Mouse (Mus musculus) common myeloid progenitor, adult 5-6 weeks (primary cell): ENCODE data around the gene H2-DMa. TPM values are rescaled to one million over a fixed set of nuclear protein-coding genes. Genes with fewer than 3 reads are reported as not detected.

Experiments
- ATAC-seq: replicated peaks from 2 replicates; pipeline ENCODE4 v1.8.0; 2016; ENCODE audit warnings: low read depth, mild to moderate bottlenecking, moderate TSS enrichment, inconsistent platforms; ENCODE audit not compliant: poor library complexity, severe bottlenecking
- total RNA-seq: library from RNA; stranded (forward); fragments of 200-1000, 187-1606 nt; gene quantifications from 2 replicates; pipeline ENCODE4 v1.2.3, GENCODE M21; 2017

Gene H2-DMa
- total RNA-seq, 1 experiment from 2014 or later: 104 TPM

DNA sequence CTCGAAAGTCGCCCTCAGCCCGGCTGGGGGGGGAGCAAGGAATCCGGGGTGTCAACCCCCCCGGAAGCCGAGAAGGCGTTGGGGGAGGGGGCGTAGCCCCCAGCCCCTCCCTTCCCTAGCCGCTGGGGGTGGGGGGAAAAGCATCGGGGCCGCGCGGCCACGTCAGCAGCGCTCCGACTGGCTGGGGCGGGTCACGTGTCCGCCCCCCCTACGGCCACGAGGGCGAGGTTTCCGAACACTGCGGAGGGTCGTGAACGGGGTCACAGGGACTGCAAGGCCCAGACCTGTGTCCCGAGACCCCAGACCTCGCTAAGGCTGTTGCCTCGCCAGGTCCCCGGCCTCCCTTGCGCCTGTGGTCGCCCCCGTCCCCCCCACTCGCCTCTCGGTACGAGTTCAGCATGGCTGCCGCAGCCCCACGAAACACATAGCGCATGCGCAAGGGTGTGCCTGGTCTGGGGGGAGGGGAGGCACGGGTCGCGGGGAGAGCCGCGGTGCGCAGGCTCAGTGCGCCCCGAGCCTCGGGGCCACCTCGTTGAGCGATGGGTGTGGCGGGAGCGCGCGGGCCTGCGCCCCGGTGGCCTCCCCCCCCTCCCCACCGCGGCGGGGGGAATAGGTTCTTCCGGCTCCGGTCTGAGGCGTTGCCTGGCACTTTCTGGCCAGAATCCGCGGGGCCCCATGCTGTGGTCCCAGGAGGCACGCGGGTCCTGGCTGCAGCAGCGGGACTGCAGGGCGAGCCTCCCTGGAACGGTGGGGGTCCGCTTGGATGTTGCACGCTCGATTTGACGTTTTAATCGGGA lies 3.0 kb downstream of the H2-DMa start, which contains the start of gene Brd2:
TSS of gene Brd2 (minus strand) at position 447 of the 797 bp plus-strand sequence.
- ATAC-seq: peak; percentile 19

DNA sequence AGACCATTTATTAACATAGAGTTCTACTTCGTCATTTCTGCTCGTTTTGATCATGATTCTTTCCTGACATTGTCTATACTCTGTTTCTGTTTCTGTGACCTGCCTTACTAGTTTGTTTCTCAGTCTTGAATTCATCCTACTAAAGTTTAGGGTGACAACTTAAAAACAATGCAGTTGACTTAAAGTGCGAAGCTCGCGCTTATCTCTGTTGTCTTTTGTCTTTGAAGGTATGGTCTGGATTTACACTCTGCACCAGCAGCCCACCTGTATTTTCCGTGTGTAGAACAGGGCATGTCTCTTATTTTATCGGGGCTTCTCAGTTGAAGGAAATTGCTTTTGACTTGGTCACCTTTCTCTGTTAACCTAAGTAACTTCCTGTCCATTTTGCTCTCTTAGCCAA lies 3.8 kb downstream of the H2-DMa start:
- no peak for ATAC-seq

DNA sequence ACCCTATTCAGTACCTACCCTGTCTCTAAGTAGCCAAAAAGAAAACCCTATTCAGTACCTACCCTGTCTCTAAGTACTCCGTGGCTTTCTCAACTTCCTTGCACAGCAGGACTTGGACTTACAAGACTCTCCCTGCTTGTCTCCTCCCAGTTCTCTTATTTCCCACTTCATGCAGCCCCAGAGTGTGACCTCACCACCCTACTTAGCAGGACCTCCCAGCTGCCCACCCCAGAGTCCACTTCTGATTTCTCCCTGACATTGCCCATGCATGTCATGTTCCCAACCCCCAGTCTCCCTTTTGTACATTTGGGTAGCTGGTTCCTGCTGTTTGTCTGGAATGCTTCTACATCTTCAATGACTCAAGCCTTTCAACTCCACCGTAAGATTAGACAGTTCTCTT lies 4.2 kb downstream of the H2-DMa start:
- ATAC-seq: no peak

DNA sequence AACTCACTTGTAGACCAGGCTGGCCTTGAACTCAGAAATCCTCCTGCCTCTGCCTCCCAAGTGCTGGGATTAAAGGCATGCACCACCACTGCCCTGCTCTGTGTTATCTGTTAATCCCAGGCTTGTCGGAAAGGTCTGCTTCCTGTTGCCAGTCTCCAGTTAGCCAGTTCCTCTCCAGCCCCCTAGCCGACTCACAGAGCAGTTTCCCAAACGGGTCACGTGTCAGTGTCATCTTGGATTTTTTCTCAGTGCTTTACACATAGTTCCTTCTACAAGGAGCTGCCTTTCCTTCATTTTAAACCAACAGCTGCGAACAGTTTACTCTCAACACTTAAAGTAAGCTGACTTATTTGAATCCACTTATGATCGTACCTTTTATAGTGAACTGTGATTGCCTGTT lies 5.3 kb downstream of the H2-DMa start:
- ATAC-seq: peak; percentile 34

DNA sequence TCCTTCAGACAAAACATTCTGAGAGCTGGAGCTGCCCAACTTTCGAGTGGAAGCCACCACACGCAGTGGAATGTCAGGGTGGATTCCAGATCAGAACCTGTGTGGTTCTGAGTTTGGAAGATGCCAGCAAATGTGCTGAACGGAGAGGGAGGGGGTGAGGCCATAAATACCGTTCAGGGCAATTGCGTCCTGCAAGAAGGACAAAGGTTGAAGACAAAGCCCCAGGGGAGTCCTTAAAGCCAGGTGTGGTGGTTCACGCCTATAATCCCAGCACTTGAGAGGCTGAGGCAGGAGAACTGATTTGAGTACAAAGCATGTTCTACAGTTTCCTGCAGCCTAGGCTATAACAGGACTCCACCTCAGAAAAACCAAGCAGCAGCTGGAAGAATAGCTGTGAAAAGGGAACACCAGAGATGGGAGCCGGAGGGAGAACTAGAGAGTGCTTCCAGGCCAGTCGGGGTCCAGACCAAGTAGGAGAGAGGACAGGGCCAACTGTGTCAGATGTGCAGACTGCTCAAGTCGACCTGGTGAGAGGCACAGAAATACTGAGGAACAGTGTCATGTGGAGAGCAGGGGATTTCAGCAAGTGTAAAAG lies 7.6 kb downstream of the H2-DMa start:
- no peak for ATAC-seq

DNA sequence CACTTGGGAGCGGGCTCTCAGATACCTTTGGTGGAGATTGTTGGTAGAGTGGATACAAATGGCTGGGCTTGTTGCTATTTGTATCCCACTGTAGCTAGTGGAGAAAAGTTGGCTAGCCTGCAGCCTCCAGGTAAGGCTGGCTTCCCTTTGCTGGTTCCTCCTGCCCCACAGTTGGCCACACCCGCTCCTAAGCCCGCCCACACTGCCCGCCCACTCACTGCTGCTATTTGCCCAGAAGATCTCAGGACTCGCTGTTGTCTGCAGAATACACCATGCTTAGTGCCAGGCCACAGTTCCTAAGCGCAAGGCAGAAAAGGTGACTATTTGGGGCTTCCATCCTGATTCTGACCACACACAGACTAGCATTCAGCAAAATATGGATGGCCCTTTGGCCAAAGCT lies 8.1 kb downstream of the H2-DMa start:
- peak; percentile 60 for ATAC-seq

DNA sequence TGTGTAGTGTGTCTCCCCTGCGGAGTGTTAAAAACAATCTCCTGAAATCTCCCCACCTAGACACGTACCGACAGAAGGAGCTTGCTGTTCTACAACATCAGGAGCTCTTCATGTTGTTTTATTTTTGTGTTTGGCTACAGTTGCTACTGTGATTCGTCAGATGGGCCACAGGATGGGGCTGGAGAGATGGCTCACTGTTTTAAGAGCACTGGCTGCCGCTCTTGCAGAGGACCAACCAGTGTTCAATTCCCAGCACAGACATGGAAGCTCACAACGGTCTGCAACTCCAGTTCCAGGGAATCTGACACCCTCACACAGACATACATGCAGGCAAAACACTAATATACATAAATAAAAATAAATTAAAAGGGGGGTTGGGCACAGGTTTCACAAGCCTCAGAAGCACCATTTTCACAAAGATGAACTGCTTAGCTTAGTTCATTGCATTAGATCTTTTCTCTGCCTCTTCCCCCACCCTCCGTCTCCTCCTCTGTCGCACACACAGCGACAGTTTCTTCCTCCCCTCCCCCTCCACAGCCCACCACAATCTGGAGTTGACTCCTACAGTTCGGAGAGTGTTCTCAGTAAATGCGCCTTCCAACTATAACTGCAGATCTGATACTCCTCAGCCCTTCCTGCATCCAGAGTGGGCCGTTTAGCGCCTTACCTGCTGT lies 9.1 kb downstream of the H2-DMa start:
- ATAC-seq: no peak

DNA sequence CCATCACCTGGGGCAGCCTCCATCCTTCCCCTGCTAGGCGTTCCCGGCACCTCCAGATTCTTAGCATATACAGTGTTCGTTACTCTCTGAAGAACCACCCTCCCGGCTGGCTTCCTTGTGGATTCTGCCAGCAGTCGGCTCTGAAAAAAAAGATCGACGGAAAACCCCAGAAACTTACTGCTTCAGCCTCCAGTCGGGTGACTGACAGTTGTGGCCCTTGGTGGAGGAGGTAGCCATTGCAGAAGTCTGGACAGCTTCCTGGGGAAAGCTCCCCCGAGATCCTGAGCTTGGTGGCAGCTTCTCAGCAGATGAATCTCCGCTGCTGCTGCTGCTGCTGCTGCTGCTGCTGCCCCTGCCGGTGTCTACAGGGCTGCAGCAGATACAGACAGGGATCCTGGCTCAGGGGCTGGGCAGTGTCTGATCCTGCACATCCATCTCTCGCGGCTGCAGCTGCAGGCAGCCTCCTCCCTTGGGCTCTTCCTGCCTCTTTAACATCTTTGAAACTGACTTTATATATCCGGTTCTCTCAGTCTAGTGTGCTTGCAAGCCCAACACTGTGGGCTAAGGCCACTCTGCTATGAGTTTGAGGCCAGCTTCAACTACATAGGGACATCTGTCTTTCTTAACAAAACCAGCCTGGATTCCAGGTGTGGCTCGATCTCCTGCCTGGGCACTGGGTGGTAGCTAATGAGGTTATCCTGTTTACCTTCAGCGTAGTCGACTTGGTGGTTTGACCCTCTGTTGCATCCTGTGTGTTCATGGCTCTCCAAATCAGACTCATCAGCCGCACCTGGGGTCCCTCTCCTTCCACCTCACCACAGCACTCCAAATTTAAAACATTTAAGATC lies 9.8 kb downstream of the H2-DMa start:
- ATAC-seq: no peak

DNA sequence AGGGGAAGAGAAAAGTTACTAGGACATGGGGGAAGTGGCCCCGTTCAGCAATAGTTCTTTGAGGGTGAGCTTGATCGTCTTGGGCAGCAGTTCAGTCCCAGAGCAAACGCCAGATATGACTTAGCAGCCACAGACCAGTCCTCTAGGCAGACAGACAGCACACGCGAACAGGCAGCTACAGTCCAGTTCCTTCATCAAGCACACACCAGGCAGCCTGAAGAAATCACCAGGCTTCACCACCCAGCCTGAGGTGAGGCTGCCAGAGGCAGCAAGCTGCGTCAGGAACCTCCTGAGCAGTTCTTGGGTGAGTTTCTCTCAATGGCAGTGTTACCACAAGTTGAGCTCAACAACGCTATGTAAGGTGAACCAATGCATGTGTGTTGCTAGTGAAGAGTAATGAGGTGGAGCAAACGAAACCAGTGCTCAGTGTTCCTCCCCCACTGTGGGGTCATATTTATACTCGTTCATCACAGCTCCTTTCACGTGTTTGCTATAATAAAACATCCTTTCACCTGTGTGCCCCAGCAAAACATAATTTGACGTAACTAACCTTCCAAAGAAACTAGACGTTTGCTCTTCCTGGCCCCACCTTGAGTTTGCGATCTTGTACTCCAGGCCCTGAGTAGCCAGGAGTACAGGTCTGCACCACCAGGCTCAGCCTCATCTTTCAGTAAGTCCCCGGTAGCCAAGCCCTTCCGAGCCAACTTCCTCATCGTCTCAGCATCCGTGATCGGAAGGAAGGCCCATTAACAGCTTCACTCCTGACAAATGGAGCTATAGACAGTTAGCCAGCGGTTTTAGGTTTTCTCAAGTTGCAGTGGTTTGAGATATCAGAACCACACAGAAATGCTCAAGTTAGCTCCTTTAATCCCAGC lies 11.0 kb downstream of the H2-DMa start:
- no peak for ATAC-seq

DNA sequence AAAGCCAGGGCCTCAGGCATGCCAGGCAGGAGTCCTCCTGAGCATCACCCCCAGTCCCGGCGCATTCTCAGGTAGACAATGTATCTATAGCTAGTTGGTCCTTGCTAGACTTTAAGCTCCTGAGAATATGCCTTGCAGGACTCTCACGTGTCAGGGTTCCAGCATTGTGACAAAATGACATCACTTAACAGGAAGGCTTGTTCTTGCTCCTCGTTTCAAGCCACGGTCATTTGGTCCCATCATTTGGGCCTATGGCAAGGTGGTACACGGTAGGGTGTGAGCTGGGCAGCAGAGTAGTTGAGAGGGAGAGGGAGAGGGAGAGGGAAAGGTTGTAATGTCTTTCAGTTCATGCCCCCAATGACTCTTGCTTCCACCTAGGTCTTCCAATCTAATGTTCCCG lies 12.6 kb downstream of the H2-DMa start:
- ATAC-seq: no peak

DNA sequence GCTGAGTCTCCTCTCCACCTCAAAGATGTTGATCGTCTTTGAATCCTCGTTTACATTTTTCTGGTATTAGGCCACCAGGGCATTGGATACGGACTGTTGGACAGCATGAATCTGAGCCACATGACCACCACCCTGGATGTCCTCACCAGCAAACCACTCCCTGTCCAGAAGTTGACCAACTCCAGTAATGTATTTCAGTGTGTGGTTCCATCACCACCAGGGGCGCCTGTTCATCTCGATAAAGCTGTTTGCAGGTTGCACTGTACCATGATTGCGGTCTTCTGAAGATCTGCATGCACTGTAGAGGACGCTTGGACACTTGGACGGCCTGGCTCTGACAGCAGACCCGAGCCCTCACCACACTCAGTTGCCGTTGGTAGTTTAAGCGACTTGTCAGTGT lies 13.9 kb downstream of the H2-DMa start:
- ATAC-seq: no peak

DNA sequence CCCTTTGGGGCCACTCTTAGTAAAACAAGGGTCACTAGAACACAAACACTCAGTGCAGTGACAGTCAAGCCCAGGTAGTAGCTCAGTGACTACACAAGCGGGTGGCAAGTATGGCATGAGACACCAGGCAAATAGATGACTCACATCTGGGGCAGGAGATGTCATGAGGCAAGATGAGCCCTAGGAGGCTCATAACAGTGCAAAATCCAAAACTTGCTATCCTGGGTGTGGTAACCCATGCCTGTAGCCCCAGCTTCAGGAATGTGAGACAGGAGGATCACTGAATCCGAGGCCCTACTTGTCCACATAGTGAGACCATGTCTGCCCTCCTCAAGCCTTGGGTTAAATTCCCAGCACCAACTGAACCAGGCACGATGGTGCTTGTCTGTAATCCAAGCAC lies 15.1 kb downstream of the H2-DMa start:
- no peak for ATAC-seq

DNA sequence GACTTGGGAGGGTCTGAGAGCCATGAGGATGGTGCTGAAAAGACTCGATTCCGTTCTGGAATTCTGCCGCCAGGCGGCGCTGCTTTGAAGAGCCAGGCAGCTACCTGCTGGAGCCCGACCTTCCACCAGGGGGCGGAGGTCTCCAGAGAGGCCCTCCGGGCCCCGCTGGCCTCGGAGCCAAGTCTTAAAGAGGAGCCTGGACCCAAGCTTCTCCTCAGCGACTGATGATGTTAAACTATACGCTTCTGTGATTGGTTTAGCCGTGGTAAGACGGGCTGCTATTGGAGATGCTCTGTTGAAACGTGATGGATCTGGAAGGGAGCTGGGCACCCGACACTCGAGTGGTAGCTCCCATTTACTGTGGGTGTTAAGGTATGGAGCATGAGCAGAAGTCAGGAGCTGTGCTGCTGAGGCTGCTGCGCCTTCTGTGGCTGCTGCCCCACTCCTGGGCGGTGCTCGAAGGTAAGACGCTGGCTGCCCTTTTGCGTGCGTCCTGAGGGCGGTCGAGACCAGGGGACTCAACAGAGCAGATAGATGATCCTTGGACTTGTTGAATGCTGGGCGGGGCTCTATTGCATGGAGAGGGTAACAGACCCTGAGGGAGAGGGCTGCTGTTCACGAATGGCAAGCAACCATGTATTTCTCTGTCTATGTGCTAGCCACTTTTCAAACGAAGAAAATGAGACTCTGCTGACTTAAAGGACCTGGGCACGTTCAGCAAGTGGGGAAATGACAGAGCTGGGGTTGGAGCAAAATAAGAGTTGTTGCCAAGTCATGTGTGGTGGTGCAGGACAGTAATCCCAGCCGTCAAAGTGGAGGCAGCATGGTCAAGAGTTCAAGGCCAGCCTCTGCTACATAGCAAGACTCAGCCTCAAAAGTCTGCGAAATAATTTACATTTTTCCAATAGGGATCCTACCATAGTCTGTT lies 16.2 kb downstream of the H2-DMa start:
- ATAC-seq: peak; percentile 98

DNA sequence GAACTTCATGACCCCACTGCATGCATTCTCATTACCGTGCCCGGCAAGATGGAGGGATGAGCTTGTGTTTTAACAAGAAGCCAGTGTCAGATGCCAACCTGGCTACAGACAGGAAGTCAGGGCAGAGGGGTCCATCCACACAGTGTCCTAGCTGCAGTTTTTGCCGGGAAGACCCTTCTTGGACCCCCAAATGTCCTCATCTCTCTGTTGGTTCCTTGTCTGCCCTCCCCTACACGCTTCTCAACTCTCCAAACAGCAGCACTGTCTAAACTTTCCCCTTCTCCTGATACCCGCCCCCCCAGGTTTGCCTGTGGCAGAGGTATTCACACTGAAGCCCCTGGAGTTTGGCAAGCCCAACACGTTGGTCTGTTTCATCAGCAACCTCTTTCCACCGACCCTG lies 18.3 kb downstream of the H2-DMa start:
- ATAC-seq: no peak

DNA sequence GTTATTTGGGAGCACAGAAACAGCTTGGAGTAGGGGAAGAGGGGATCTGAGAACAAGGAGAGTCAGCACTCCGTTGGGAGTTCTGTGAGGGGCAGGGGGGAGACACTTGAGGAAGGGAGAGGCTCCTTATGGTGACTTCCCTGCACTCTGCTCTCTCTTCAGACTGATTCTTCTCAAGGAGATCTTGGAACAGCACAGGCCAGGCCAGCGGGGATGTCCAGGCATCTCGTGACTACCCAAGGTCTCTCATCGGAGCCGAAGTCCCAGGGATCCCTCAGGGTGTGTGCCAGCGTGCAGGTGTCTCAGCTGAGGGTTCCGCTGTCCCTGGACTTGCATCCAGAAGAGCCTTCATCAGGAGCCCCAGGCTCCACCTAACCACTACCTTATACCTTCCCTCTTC lies 19.3 kb downstream of the H2-DMa start:
- ATAC-seq: no peak

DNA sequence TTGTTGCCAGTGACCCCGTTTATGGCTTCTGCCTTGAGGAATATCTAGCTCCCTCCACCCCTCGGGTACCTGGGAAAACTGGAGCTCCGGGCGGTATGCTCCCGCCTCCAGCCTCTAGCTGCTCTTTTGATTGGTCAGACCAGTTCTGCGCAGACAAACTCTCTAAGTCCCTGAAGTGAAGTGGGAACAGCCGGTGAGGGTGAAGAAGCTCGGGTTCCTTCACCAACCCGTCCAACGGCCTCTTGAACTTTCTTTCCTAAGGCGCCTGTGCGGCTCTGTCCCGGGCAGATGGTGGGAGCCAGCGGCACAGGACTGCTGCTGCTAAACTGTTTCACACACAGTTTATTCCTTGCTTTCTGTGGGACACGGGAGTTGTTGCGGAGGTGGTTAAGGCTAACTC lies 20.1 kb downstream of the H2-DMa start:
- ATAC-seq: no peak

DNA sequence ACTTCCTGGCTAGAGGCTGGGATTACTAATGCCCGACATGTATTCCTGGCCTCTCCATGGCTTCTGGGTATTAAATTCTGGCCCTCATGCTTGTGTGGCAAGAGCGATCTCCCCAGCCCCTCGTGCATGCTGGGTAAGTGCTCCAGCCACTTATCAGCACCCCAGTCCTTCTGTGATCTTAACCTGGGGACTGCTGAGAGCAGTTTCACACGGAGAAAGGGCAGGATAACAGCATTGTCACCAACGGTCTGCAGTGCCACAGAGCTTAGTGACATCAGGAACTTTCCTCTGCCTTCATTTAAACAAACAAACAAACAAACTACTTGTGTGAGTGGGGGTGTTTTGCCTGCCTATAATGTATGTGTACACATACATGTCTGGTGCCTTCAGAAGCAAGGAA lies 20.9 kb downstream of the H2-DMa start:
- no peak for ATAC-seq

DNA sequence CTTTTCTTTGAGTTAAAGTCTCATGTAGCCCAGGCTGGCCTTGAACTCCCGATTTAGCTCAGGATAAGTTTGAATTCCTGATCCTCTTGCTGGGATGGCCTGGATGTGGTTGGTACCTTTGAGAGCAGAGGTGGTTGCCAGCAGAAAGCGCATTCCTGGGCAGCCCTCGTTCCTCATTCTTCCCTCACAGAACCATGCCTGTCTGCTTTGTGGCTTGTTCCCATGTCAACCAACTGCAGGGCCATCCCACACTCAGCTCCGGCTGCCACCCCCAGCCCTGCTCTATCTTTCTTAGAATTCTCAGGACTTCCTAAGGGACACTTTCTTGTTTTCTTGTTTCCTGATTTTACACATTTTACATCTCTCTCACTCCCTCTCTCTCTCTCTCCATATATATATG lies 22.1 kb downstream of the H2-DMa start:
- ATAC-seq: 0 out of 2 replicates have a peak, but pooled peaks have one; percentile 17
